Mouse (Mus musculus): Measurements from ENCODE around the gene Map2k4. TPM values are rescaled to one million over a fixed set of nuclear protein-coding genes. Genes with fewer than 3 reads are reported as not detected.

The Map2k4 gene
- polyA plus RNA-seq (2015; fragmentation: Nextera tagmentation; extraction: Ambion mirVana), result 58.8 and 63.6 TPM in 2 replicates

DNA sequence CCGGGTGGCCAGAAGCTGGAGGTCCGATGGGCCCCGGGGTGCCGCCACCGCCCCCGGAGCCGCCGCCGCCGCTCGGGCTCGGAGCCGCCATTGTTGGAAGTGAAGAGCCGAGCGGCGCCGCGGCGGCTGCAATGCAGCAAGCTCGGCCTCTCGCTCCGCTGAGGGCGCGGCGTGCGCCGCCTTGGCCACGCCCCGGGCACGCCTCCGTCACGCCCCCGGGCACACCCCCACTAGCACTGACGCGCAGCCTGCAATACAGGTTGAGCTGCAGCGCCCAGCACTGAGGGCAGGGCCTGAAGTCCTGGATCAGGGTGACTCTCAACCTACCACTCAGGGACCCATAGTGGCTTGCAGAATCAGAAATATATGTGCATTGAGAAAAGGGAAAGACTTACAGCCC, at the start of gene Map2k4:
Gene Map2k4, minus strand, starts transcription at position 144 of the 400 bp plus-strand sequence.
- no peaks in the 10 kb centered on the region for H3K36me3 ChIP-seq
- H3K27me3 ChIP-seq, result no peaks in the 10 kb centered on the region
- peak within 1 kb of the TSS; percentile 47 for H3K4me2 ChIP-seq
- peak within 1 kb of the TSS; percentile 98 for H3K9ac ChIP-seq
- peaks cover 12% of the 10 kb centered on the region; the same call in 1 of the 2 replicates for H3K4me1 ChIP-seq
- no peaks in the 10 kb centered on the region for H3K9me3 ChIP-seq
- H3K4me3 ChIP-seq, result peak within 1 kb of the TSS; percentile 96
- ATAC-seq (ENCODE audit: insufficient number of reproducible peaks, low FRiP score, low TSS enrichment, low read depth), result peak; percentile 98
- under 1% methylated on average over 29 of the region's 36 CpGs for WGBS
- peak within 1 kb of the TSS; percentile 89 for H3K27ac ChIP-seq

GRCm38 (mm10) chr11:65824556-65824955, 36.5 kb upstream of the Map2k4 start:
- ATAC-seq (ENCODE audit: insufficient number of reproducible peaks, low FRiP score, low TSS enrichment, low read depth), result no peak
- H3K36me3 ChIP-seq, result peaks cover 49% of the 10 kb centered on the region
- WGBS, result 69% methylated on average over 3 of the region's 3 CpGs

GRCm38 (mm10) chr11:65820877-65821276, 32.8 kb upstream of the Map2k4 start:
- Histone ChIP-seq H3K27ac (no peak overlapping the region), H3K4me1 (0 out of 2 replicates have a peak, but pooled peaks cover 3% of the 10 kb centered on the region), H3K9ac (no peak overlapping the region), H3K36me3 (peaks cover 42% of the 10 kb centered on the region), H3K27me3 (no peaks in the 10 kb centered on the region), H3K4me3 (no peak overlapping the region), H3K4me2 (no peak overlapping the region), H3K9me3 (no peaks in the 10 kb centered on the region)
- ATAC-seq (ENCODE audit: insufficient number of reproducible peaks, low FRiP score, low TSS enrichment, low read depth), result no peak
- 9% methylated on average over 7 of the region's 7 CpGs for WGBS

More at GRCm38 (mm10) chr11:65824556-65824955, 36.5 kb upstream of the Map2k4 start:
- H3K27me3 ChIP-seq, result no peaks in the 10 kb centered on the region
- no peak overlapping the region for H3K27ac ChIP-seq
- H3K9ac ChIP-seq, result no peak overlapping the region
- H3K9me3 ChIP-seq, result no peaks in the 10 kb centered on the region
- no peak overlapping the region for H3K4me2 ChIP-seq
- no peaks in the 10 kb centered on the region for H3K4me1 ChIP-seq
- H3K4me3 ChIP-seq, result no peak overlapping the region

DNA sequence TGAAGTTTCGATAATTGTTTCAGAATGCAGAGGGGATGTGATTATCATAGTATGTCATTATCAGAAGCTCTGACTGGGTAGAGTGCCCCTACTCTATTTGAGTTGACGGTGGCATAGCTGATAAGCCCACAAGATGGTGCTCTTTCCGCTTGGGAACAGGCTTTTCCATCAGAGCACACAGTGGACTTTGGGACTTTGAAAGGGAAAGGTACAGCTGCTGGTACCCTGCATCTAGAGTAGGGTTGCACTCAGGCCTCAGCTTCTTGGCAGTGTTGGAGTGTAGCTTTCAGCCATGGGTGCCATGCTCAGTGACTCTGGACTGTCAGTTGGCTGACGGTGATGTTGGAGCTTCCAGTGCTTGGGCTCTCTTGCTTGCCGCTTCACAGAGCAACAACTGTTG, 32.2 kb upstream of the Map2k4 start:
- no peak for ATAC-seq (ENCODE audit: insufficient number of reproducible peaks, low FRiP score, low TSS enrichment, low read depth)
- Histone ChIP-seq H3K4me3 (no peak overlapping the region), H3K4me1 (0 out of 2 replicates have a peak, but pooled peaks cover 6% of the 10 kb centered on the region), H3K9me3 (no peaks in the 10 kb centered on the region), H3K36me3 (peaks cover 47% of the 10 kb centered on the region), H3K9ac (no peak overlapping the region), H3K27me3 (no peaks in the 10 kb centered on the region), H3K4me2 (no peak overlapping the region), H3K27ac (no peak overlapping the region)
- 72% methylated on average over 5 of the region's 5 CpGs for WGBS

GRCm38 (mm10) chr11:65818193-65818592, 30.1 kb upstream of the Map2k4 start:
- Histone ChIP-seq H3K27me3 (no peaks in the 10 kb centered on the region), H3K9ac (no peak overlapping the region), H3K27ac (no peak overlapping the region), H3K4me3 (no peak overlapping the region), H3K4me1 (0 out of 2 replicates have a peak, but pooled peaks cover 6% of the 10 kb centered on the region), H3K4me2 (no peak overlapping the region), H3K36me3 (peaks cover 45% of the 10 kb centered on the region), H3K9me3 (no peaks in the 10 kb centered on the region)
- ATAC-seq (ENCODE audit: insufficient number of reproducible peaks, low FRiP score, low TSS enrichment, low read depth), result no peak
- 69% methylated on average over 1 of the region's 1 CpGs for WGBS

DNA sequence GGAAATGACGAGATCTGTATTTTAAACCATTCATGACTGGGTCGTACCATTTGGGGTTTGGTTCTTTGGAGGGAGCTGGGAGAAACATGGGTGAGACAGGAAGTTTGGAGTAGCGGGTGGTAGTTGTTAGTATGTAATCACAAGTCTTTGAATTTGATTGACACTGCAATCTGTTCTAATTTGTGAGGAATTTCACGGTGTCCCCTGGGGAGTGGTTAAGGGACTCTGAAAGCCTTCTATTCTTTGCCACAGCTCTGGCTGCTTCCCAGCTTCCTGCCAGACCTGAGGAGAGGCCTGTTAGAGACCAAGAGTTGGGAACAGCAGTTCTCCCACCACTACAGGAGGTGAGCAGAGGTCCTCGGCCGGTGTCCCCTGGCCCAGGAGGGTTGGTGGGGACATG, 28.1 kb upstream of the Map2k4 start:
- no peak for ATAC-seq (ENCODE audit: insufficient number of reproducible peaks, low FRiP score, low TSS enrichment, low read depth)
- no peak overlapping the region for H3K27ac ChIP-seq
- H3K36me3 ChIP-seq, result peaks cover 36% of the 10 kb centered on the region
- peaks cover 11% of the 10 kb centered on the region; the same call in 1 of the 2 replicates for H3K4me1 ChIP-seq
- no peaks in the 10 kb centered on the region for H3K27me3 ChIP-seq
- H3K9me3 ChIP-seq, result no peaks in the 10 kb centered on the region
- H3K9ac ChIP-seq, result no peak overlapping the region
- WGBS, result 47% methylated on average over 6 of the region's 6 CpGs
- no peak overlapping the region for H3K4me2 ChIP-seq
- H3K4me3 ChIP-seq, result no peak overlapping the region

- Histone ChIP-seq H3K36me3 (peaks cover 32% of the 10 kb centered on the region), H3K9ac (no peak overlapping the region), H3K27me3 (no peaks in the 10 kb centered on the region), H3K27ac (no peak overlapping the region), H3K4me3 (no peak overlapping the region), H3K4me1 (peaks cover 11% of the 10 kb centered on the region; the same call in 1 of the 2 replicates), H3K9me3 (no peaks in the 10 kb centered on the region), H3K4me2 (no peak overlapping the region)
- ATAC-seq (ENCODE audit: insufficient number of reproducible peaks, low FRiP score, low TSS enrichment, low read depth), result no peak
- 90% methylated on average over 9 of the region's 9 CpGs for WGBS
Observed at GRCm38 (mm10) chr11:65814381-65814780, 26.3 kb upstream of the Map2k4 start.

- Histone ChIP-seq H3K9ac (no peak overlapping the region), H3K36me3 (peaks cover 23% of the 10 kb centered on the region), H3K4me2 (no peak overlapping the region), H3K27me3 (no peaks in the 10 kb centered on the region), H3K9me3 (no peaks in the 10 kb centered on the region), H3K4me1 (peaks cover 18% of the 10 kb centered on the region; the same call in 1 of the 2 replicates), H3K4me3 (no peak overlapping the region), H3K27ac (no peak overlapping the region)
- no peak for ATAC-seq (ENCODE audit: insufficient number of reproducible peaks, low FRiP score, low TSS enrichment, low read depth)
- WGBS, result 25% methylated on average over 5 of the region's 5 CpGs
Observed at GRCm38 (mm10) chr11:65812088-65812487, 24.0 kb upstream of the Map2k4 start.

DNA sequence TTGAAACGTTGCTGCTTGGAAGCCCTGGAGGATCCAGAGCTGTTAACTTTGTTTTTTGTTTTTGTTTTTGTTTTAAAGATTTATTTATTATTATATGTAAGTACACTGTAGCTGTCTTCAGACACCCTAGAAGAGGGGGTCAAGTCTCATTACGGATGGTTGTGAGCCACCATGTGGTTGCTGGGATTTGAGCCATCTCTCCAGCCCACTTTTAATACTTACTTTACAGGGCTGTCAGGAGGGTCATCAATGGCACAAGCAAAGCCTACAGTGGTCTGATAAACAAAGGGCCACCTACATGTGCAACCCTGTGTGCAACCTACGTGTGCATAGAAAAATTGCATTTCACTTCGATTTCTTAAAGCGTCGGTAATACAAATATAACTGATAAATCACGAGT, 19.5 kb upstream of the Map2k4 start:
- Histone ChIP-seq H3K4me2 (peak overlapping the region; percentile 50), H3K9me3 (no peaks in the 10 kb centered on the region), H3K4me1 (peaks cover 11% of the 10 kb centered on the region; the same call in 1 of the 2 replicates), H3K27ac (peak overlapping the region; percentile 84; the same call in 1 of the 2 replicates), H3K4me3 (peak overlapping the region; percentile 72), H3K9ac (peak overlapping the region; percentile 64), H3K36me3 (no peaks in the 10 kb centered on the region), H3K27me3 (no peaks in the 10 kb centered on the region)
- WGBS, result 47% methylated on average over 7 of the region's 7 CpGs
- ATAC-seq (ENCODE audit: insufficient number of reproducible peaks, low FRiP score, low TSS enrichment, low read depth), result no peak

DNA sequence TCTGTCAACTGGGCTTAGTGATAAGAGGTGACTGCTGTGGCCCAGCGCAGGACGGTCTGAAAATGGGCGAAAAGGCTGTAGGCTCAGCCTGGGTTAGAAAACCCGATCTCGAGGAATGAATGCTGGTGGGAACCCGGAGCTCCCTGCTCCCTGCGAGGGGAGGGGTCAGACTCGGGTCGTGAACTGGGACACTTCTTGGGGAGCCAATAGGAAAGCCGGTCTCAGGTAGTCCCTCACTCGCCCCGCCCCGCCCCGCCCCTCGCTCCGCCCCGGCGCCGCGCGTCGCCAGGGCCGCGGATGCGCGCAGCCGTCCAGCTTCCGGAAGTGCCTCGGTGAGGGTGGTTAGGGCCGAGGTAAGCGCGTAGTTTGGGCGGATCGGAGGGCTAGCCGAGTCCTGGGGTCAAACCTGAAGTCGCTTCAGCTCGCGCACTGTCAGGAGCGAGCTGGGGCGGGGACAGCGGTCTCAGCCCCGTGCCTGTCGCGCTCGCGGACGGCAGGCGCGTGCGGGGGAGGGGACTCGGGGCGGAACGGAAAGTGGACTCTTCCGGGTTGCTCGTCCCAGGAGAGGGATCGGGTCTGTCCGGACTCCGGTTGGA, 18.9 kb upstream of the Map2k4 start, which contains the start of gene Zkscan6:
Gene Zkscan6, plus strand, starts transcription at position 267 of the 596 bp plus-strand sequence.
- WGBS, result under 1% methylated on average over 58 of the region's 58 CpGs
- peak within 1 kb of the TSS; percentile 84 for H3K27ac ChIP-seq
- peak within 1 kb of the TSS; percentile 72 for H3K4me3 ChIP-seq
- H3K27me3 ChIP-seq, result no peaks in the 10 kb centered on the region
- peak within 1 kb of the TSS; percentile 68 for H3K4me2 ChIP-seq
- H3K9ac ChIP-seq, result peak within 1 kb of the TSS; percentile 64
- H3K4me1 ChIP-seq, result 0 out of 2 replicates have a peak, but pooled peaks cover 7% of the 10 kb centered on the region
- H3K9me3 ChIP-seq, result no peaks in the 10 kb centered on the region
- ATAC-seq (ENCODE audit: insufficient number of reproducible peaks, low FRiP score, low TSS enrichment, low read depth), result peak; percentile 95
- H3K36me3 ChIP-seq, result no peaks in the 10 kb centered on the region

GRCm38 (mm10) chr11:65806321-65806904, 18.3 kb upstream of the Map2k4 start:
- Histone ChIP-seq H3K9ac (no peak overlapping the region), H3K4me2 (peak overlapping the region; percentile 68), H3K36me3 (no peaks in the 10 kb centered on the region), H3K4me1 (0 out of 2 replicates have a peak, but pooled peaks cover 7% of the 10 kb centered on the region), H3K27me3 (no peaks in the 10 kb centered on the region), H3K4me3 (peak overlapping the region; percentile 72), H3K27ac (0 out of 2 replicates have a peak overlapping the region, but pooled peaks have one; percentile 33), H3K9me3 (no peaks in the 10 kb centered on the region)
- WGBS, result 1% methylated on average over 20 of the region's 20 CpGs
- ATAC-seq (ENCODE audit: insufficient number of reproducible peaks, low FRiP score, low TSS enrichment, low read depth), result 0 out of 2 replicates have a peak, but pooled peaks have one; percentile 32

GRCm38 (mm10) chr11:65801899-65802298, 13.8 kb upstream of the Map2k4 start:
- WGBS, result 39% methylated on average over 3 of the region's 3 CpGs
- no peak overlapping the region for H3K27ac ChIP-seq
- H3K4me1 ChIP-seq, result no peaks in the 10 kb centered on the region
- no peak for ATAC-seq (ENCODE audit: insufficient number of reproducible peaks, low FRiP score, low TSS enrichment, low read depth)
- H3K9ac ChIP-seq, result no peak overlapping the region
- no peak overlapping the region for H3K4me2 ChIP-seq
- no peaks in the 10 kb centered on the region for H3K36me3 ChIP-seq
- H3K4me3 ChIP-seq, result no peak overlapping the region
- H3K9me3 ChIP-seq, result no peaks in the 10 kb centered on the region
- no peaks in the 10 kb centered on the region for H3K27me3 ChIP-seq

All from limb, embryonic 15.5 days (tissue).